Mouse (Mus musculus): Measurements from ENCODE around the gene Slc10a3. TPM values are rescaled to one million over a fixed set of nuclear protein-coding genes. Genes with fewer than 3 reads are reported as not detected.

Slc10a3 gene
- polyA plus RNA-seq, 1 experiment from 2014 or later = 9.5 TPM

Other genes with a start within 250 kb of the Slc10a3 start
- gene Opn1mw, start 245.9 kb downstream of the Slc10a3 start, polyA plus RNA-seq (2014; fragmentation: Nextera tagmentation; extraction: Ambion mirVana) = not detected in 2 replicates
- gene Mecp2, start 238.0 kb downstream of the Slc10a3 start, polyA plus RNA-seq (2014; fragmentation: Nextera tagmentation; extraction: Ambion mirVana) = 15.5 and 15.6 TPM in 2 replicates
- not detected in 2 replicates for gene Tex28, start 205.5 kb downstream of the Slc10a3 start, polyA plus RNA-seq (2014; fragmentation: Nextera tagmentation; extraction: Ambion mirVana)
- 0.08 TPM in 1 of 2 replicates, not detected in the other for gene Tktl1, start 196.1 kb downstream of the Slc10a3 start, polyA plus RNA-seq (2014; fragmentation: Nextera tagmentation; extraction: Ambion mirVana)
- gene Flna, start 123.5 kb downstream of the Slc10a3 start, polyA plus RNA-seq (2014; fragmentation: Nextera tagmentation; extraction: Ambion mirVana) = 92.7 and 100.0 TPM in 2 replicates
- 14.7 and 17.0 TPM in 2 replicates for gene Emd, start 118.7 kb downstream of the Slc10a3 start, polyA plus RNA-seq (2014; fragmentation: Nextera tagmentation; extraction: Ambion mirVana)
- gene Rpl10, start 102.5 kb downstream of the Slc10a3 start, polyA plus RNA-seq (2014; fragmentation: Nextera tagmentation; extraction: Ambion mirVana) = 484 and 540 TPM in 2 replicates
- gene Taz, start 91.4 kb downstream of the Slc10a3 start, polyA plus RNA-seq (2014; fragmentation: Nextera tagmentation; extraction: Ambion mirVana) = 48.4 and 56.5 TPM in 2 replicates
- gene Dnase1l1, start 91.0 kb downstream of the Slc10a3 start, polyA plus RNA-seq (2014; fragmentation: Nextera tagmentation; extraction: Ambion mirVana) = 3.0 and 3.6 TPM in 2 replicates
- gene Atp6ap1, start 76.3 kb downstream of the Slc10a3 start, polyA plus RNA-seq (2014; fragmentation: Nextera tagmentation; extraction: Ambion mirVana) = 248 and 297 TPM in 2 replicates
- 781 and 862 TPM in 2 replicates for gene Gdi1, start 68.4 kb downstream of the Slc10a3 start, polyA plus RNA-seq (2014; fragmentation: Nextera tagmentation; extraction: Ambion mirVana)
- 45.3 and 46.8 TPM in 2 replicates for gene Fam50a, start 60.3 kb downstream of the Slc10a3 start, polyA plus RNA-seq (2014; fragmentation: Nextera tagmentation; extraction: Ambion mirVana)
- 44.5 and 45.6 TPM in 2 replicates for gene Plxna3, start 44.3 kb downstream of the Slc10a3 start, polyA plus RNA-seq (2014; fragmentation: Nextera tagmentation; extraction: Ambion mirVana)
- gene Lage3, start 19.7 kb downstream of the Slc10a3 start, polyA plus RNA-seq (2014; fragmentation: Nextera tagmentation; extraction: Ambion mirVana) = 64.0 and 87.6 TPM in 2 replicates
- gene Ubl4a, start 131 bp downstream of the Slc10a3 start, polyA plus RNA-seq (2014; fragmentation: Nextera tagmentation; extraction: Ambion mirVana) = 68.4 and 74.3 TPM in 2 replicates
- 33.2 and 36.0 TPM in 2 replicates for gene Fam3a, start 19.9 kb upstream of the Slc10a3 start, polyA plus RNA-seq (2014; fragmentation: Nextera tagmentation; extraction: Ambion mirVana)
- 17.8 and 21.5 TPM in 2 replicates for gene Ikbkg, start 19.9 kb upstream of the Slc10a3 start, polyA plus RNA-seq (2014; fragmentation: Nextera tagmentation; extraction: Ambion mirVana)
- gene G6pdx, start 55.8 kb upstream of the Slc10a3 start, polyA plus RNA-seq (2014; fragmentation: Nextera tagmentation; extraction: Ambion mirVana) = 48.8 and 52.3 TPM in 2 replicates
- gene Gm6880, start 108.0 kb upstream of the Slc10a3 start, polyA plus RNA-seq (2014; fragmentation: Nextera tagmentation; extraction: Ambion mirVana) = not detected in 2 replicates
- gene Olfr1326-ps1, start 201.5 kb upstream of the Slc10a3 start, polyA plus RNA-seq (2014; fragmentation: Nextera tagmentation; extraction: Ambion mirVana) = not detected in 2 replicates
- not detected in 2 replicates for gene Olfr1325, start 219.3 kb upstream of the Slc10a3 start, polyA plus RNA-seq (2014; fragmentation: Nextera tagmentation; extraction: Ambion mirVana)

Data from hindbrain, embryonic 14.5 days (tissue).